Mouse (Mus musculus) mouse embryonic stem cell (cell line): Measurements from ENCODE around the gene Gm21425.
"Not testable (repeated sequence)": the region's sequence is repeated elsewhere in the genome, so short reads cannot be mapped to it uniquely, and the experiment has no call there.

Experiments
- in situ Hi-C, 2 experiments: fragments of 300-500 bp; cut with MboI; formaldehyde crosslinking; loops; 1 replicate in 1 of 2; 3 replicates in 1 of 2; pipeline ENCODE4 v1.14.3; 2019 to 2020; ENCODE audit warnings: low sequenced_read_pairs in 2 of 2, low pct_unique_long_range_greater_than_20kb in 1 of 2, mixed read lengths in 1 of 2; ENCODE audit not compliant: unreplicated experiment in 1 of 2

The Gm21425 gene

DNA sequence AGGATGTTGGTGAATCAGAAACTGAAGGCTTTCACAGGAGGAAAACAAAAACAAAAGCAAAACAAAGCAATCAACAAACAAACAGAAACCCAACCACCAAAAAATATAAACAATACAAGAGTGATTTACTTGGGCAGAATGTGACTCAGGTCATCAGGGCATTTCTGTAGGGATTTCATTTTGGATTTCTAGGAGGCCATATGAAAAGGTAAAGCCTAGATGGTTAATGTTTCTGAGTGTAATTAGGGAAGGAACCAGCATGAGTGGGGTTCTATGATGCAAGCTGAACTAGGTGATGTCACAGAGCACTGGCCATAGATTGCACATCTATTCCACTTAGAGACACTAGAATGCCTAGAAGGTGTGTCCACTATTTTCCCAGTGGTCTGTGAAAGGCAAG is at the start of gene Gm21425:
Gm21425 (plus strand) TSS at position 301 of the 400 bp plus-strand sequence.
- in situ Hi-C loops: not testable (repeated sequence)

DNA sequence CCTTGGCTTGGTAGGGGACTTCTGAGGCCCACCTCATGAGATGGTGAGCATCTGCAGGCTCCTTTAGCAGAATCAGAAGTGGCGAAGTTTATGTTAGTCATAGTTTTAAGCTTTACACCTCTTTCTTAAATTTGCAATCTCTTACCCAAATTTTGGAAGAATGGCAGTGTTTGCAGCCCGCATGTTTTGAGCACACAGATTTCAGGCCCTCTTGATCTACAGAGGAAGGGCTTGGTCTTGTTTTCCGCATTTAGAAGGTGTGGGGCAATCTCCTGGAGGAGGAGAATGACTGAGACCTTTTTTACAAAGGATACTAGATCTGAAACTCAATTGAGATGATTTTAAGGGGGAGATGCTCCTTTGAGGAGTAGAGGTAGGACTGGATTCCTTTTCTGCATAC is 28.4 kb upstream of the Gm21425 start, which contains the start of gene Gm21891:
Gm21891 (minus strand) TSS at position 101 of the 400 bp plus-strand sequence.
- in situ Hi-C loops: not testable (repeated sequence)
